Mouse (Mus musculus): ENCODE data around the gene Nox4. TPM values are rescaled to one million over a fixed set of nuclear protein-coding genes. Genes with fewer than 3 reads are reported as not detected.

Nox4 gene
- total RNA-seq, 1 experiment, result 2.6 TPM

DNA sequence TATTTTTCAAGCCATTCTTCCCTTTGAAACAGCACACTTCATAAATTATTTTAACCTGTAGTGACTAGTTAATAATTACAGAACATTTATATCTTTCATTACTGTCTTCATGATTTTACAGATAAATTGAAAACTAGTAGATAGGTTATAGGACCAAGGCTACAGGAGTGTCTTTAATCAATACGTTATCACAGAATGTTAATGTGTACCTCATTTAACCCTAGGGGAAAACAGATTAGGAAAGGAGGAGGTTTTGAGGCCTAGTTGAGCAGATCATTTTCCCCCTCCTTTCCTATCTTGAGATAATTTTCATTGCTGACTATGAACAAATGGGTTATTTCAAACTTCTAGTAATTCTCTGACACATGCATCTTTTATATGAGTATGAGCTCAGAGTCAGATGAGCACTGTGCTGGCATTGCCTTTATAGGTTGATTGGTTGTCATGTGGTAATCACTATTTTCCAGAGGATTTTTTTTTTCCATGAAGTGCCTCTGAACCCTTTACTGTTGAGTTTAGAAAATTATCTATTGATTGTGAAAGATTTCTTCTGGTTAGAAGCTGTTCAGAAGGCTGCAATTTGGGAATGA lies 57.9 kb downstream of the Nox4 start:
- in situ Hi-C loops (cut with MboI; ENCODE audit: low sequenced_read_pairs in 2 of 2, unreplicated experiment in 2 of 2), result no loop called here
- H3K36me3 ChIP-seq (ENCODE audit: control insufficient read depth, insufficient read depth, low read length, poor library complexity, severe bottlenecking), result no peaks in the 10 kb centered on the region
- no peaks in the 10 kb centered on the region for H3K4me1 ChIP-seq (ENCODE audit: control insufficient read depth in 2 of 2, insufficient read depth in 2 of 2, low read length in 2 of 2, poor library complexity in 1 of 2)
- H3K27ac ChIP-seq (ENCODE audit: insufficient read depth, low read depth, low read length, poor library complexity, severe bottlenecking), result no peak overlapping the region
- H3K9ac ChIP-seq (ENCODE audit: insufficient read depth, low read depth, low read length, poor library complexity, severe bottlenecking), result no peak overlapping the region
- H3K9me3 ChIP-seq (ENCODE audit: control insufficient read depth, insufficient read depth, low read depth, low read length), result no peaks in the 10 kb centered on the region
- H3K4me3 ChIP-seq (ENCODE audit: insufficient read depth in 1 of 2, low read depth in 1 of 2, low read length in 2 of 2, poor library complexity in 1 of 2, severe bottlenecking in 1 of 2), result no peak overlapping the region
- DNase-seq (ENCODE audit: low read depth, low spot score), result no peak
- no peak for TF ChIP-seq ZC3H11A (IDR thresholded peaks at IDR 0.05; ENCODE audit: borderline replicate concordance, low read depth, low read length)

DNA sequence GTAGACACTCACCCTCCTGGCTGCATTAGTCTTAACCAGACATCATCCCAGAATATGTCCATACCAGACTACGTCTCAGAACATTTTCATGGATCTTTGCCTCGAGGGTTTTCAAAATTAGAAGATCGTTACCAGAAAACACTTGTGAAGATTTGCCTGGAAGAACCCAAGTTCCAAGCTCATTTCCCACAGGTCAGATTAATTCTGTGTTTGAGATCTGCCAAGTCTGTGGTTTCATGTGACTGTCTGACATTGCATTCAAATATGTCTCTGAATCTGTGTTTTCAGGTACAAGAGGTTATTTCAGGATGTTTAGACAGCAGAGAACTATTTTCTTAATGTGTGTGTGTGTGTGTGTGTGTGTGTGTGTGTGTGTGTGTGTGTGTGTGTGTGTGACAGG lies 75.7 kb downstream of the Nox4 start:
- Histone ChIP-seq H3K9me3 (ENCODE audit: control insufficient read depth, insufficient read depth, low read depth, low read length) (no peaks in the 10 kb centered on the region), H3K4me3 (ENCODE audit: insufficient read depth in 1 of 2, low read depth in 1 of 2, low read length in 2 of 2, poor library complexity in 1 of 2, severe bottlenecking in 1 of 2) (no peak overlapping the region), H3K9ac (ENCODE audit: insufficient read depth, low read depth, low read length, poor library complexity, severe bottlenecking) (no peak overlapping the region), H3K36me3 (ENCODE audit: control insufficient read depth, insufficient read depth, low read length, poor library complexity, severe bottlenecking) (no peaks in the 10 kb centered on the region), H3K27ac (ENCODE audit: insufficient read depth, low read depth, low read length, poor library complexity, severe bottlenecking) (no peak overlapping the region), H3K4me1 (ENCODE audit: control insufficient read depth in 2 of 2, insufficient read depth in 2 of 2, low read length in 2 of 2, poor library complexity in 1 of 2) (no peaks in the 10 kb centered on the region)
- no peak for DNase-seq (ENCODE audit: low read depth, low spot score)
- TF ChIP-seq CHD2 (IDR thresholded peaks at IDR 0.05; ENCODE audit: low read depth, low read length) (no peak), MAFK (IDR thresholded peaks at IDR 0.05; ENCODE audit: insufficient read depth, low read depth, low read length) (no peak), ZNF384 (IDR thresholded peaks at IDR 0.05; ENCODE audit: low read depth, low read length) (no peak), HCFC1 (IDR thresholded peaks at IDR 0.05; ENCODE audit: borderline replicate concordance, insufficient read depth, low read length) (no peak), ZC3H11A (IDR thresholded peaks at IDR 0.05; ENCODE audit: borderline replicate concordance, low read depth, low read length) (no peak)
- in situ Hi-C loops (cut with MboI; ENCODE audit: low sequenced_read_pairs in 2 of 2, unreplicated experiment in 2 of 2), result no loop called here

DNA sequence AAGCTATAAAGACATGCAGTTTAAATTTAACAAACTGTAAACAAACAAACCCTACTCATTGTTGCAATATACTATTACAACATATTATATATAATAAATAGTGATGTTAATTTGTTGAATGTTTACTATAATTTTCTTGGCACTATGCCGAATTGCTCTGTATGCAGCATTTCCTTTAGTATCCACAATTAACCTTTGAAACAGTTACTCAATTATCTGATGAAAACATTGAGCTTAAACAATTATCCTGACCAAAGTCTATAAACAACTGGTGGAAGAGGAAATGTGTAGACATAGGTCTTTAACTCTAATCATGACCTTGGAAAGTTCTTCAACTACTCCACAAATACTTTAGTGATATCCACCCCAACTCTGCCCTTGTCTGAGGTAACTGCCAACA lies 76.2 kb downstream of the Nox4 start:
- Histone ChIP-seq H3K4me1 (ENCODE audit: control insufficient read depth in 2 of 2, insufficient read depth in 2 of 2, low read length in 2 of 2, poor library complexity in 1 of 2) (no peaks in the 10 kb centered on the region), H3K9me3 (ENCODE audit: control insufficient read depth, insufficient read depth, low read depth, low read length) (no peaks in the 10 kb centered on the region), H3K27ac (ENCODE audit: insufficient read depth, low read depth, low read length, poor library complexity, severe bottlenecking) (no peak overlapping the region), H3K36me3 (ENCODE audit: control insufficient read depth, insufficient read depth, low read length, poor library complexity, severe bottlenecking) (no peaks in the 10 kb centered on the region), H3K4me3 (ENCODE audit: insufficient read depth in 1 of 2, low read depth in 1 of 2, low read length in 2 of 2, poor library complexity in 1 of 2, severe bottlenecking in 1 of 2) (no peak overlapping the region), H3K9ac (ENCODE audit: insufficient read depth, low read depth, low read length, poor library complexity, severe bottlenecking) (no peak overlapping the region)
- in situ Hi-C loops (cut with MboI; ENCODE audit: low sequenced_read_pairs in 2 of 2, unreplicated experiment in 2 of 2), result no loop called here
- TF ChIP-seq ZC3H11A (IDR thresholded peaks at IDR 0.05; ENCODE audit: borderline replicate concordance, low read depth, low read length) (no peak), ZNF384 (IDR thresholded peaks at IDR 0.05; ENCODE audit: low read depth, low read length) (no peak), HCFC1 (IDR thresholded peaks at IDR 0.05; ENCODE audit: borderline replicate concordance, insufficient read depth, low read length) (no peak), MAFK (IDR thresholded peaks at IDR 0.05; ENCODE audit: insufficient read depth, low read depth, low read length) (no peak), CHD2 (IDR thresholded peaks at IDR 0.05; ENCODE audit: low read depth, low read length) (no peak)
- DNase-seq (ENCODE audit: low read depth, low spot score), result no peak

DNA sequence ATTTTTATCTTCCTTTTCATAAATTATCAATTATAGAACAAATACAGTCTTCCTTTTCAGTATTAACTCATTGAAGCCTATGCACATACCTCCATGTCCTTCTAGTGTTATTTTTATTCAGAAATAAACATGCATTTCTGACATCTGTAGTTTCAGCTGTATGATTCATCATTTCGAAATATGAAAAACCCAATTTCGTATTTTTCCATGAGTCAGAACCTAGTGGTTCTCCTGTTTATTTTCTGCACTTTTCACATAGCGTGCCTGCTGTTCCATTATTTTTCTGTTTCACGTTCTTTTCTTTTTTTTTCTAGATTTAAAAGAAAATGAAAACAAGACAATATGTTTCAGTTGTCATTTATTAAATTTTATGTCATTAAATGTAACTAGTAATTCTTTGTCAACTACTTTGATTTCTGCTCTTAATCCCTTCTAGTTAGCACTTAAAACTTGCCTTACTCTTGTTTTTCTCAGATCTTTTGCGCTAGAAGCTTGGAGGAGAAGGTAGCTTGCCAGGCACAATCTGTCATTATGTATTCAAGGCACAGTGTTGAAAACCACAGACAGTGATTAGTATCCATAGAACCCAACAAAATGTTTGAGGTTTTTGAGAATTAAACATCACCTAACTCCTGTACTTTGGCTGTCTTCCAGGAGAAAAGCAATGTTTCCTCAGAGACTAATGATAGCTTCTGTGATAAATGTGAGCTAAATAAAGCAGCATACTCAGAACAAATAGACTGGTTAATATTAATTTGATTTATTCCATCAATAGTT lies 85.1 kb downstream of the Nox4 start:
- Histone ChIP-seq H3K27ac (ENCODE audit: insufficient read depth, low read depth, low read length, poor library complexity, severe bottlenecking) (no peak overlapping the region), H3K9ac (ENCODE audit: insufficient read depth, low read depth, low read length, poor library complexity, severe bottlenecking) (no peak overlapping the region), H3K9me3 (ENCODE audit: control insufficient read depth, insufficient read depth, low read depth, low read length) (no peaks in the 10 kb centered on the region), H3K4me3 (ENCODE audit: insufficient read depth in 1 of 2, low read depth in 1 of 2, low read length in 2 of 2, poor library complexity in 1 of 2, severe bottlenecking in 1 of 2) (no peak overlapping the region), H3K4me1 (ENCODE audit: control insufficient read depth in 2 of 2, insufficient read depth in 2 of 2, low read length in 2 of 2, poor library complexity in 1 of 2) (no peaks in the 10 kb centered on the region), H3K36me3 (ENCODE audit: control insufficient read depth, insufficient read depth, low read length, poor library complexity, severe bottlenecking) (no peaks in the 10 kb centered on the region)
- TF ChIP-seq ZC3H11A (IDR thresholded peaks at IDR 0.05; ENCODE audit: borderline replicate concordance, low read depth, low read length) (no peak), CHD2 (IDR thresholded peaks at IDR 0.05; ENCODE audit: low read depth, low read length) (no peak), MAFK (IDR thresholded peaks at IDR 0.05; ENCODE audit: insufficient read depth, low read depth, low read length) (no peak), HCFC1 (IDR thresholded peaks at IDR 0.05; ENCODE audit: borderline replicate concordance, insufficient read depth, low read length) (no peak), ZNF384 (IDR thresholded peaks at IDR 0.05; ENCODE audit: low read depth, low read length) (no peak)
- in situ Hi-C loops (cut with MboI; ENCODE audit: low sequenced_read_pairs in 2 of 2, unreplicated experiment in 2 of 2), result no loop called here
- DNase-seq (ENCODE audit: low read depth, low spot score), result no peak

All from ES-E14 (cell line).